Mouse (Mus musculus) midbrain, embryonic 16.5 days (tissue): ENCODE measurements around the gene Plekhh2. TPM values are rescaled to one million over a fixed set of nuclear protein-coding genes. Genes with fewer than 3 reads are reported as not detected.

Experiments used
- ATAC-seq: fragments of 200-750 bp; cut with Nextera tagmentation; 2 replicates; pipeline ENCODE4 v1.8.0; 2017; ENCODE audit warnings: moderate TSS enrichment
- H3K27ac ChIP-seq: fragments of 300-500 bp; sonication (generic); 2 replicates; pipeline ENCODE4 v1.5.1; 2014; ENCODE audit warnings: mild to moderate bottlenecking, low read length, mixed read lengths
- H3K27me3 ChIP-seq: fragments of 300-500 bp; sonication (generic); 2 replicates; pipeline ENCODE4 v1.6.1; 2014; ENCODE audit warnings: low read depth, low read length, mixed read lengths; ENCODE audit not compliant: control insufficient read depth, insufficient read depth
- H3K36me3 ChIP-seq: fragments of 300-500 bp; sonication (generic); 2 replicates; pipeline ENCODE4 v1.6.1; 2014; ENCODE audit warnings: mild to moderate bottlenecking, low read length, moderate library complexity, mixed read lengths; ENCODE audit not compliant: control insufficient read depth, insufficient read depth
- H3K4me1 ChIP-seq: fragments of 300-500 bp; sonication (generic); 2 replicates; pipeline ENCODE4 v1.6.1; 2014; ENCODE audit warnings: mild to moderate bottlenecking, low read length, mixed read lengths; ENCODE audit not compliant: control insufficient read depth, insufficient read depth
- H3K4me2 ChIP-seq: fragments of 300-500 bp; sonication (generic); 2 replicates; pipeline ENCODE4 v1.6.1; 2014; ENCODE audit warnings: mild to moderate bottlenecking, low read length, mixed read lengths
- H3K4me3 ChIP-seq: fragments of 300-500 bp; sonication (generic); 2 replicates; pipeline ENCODE4 v1.5.1; 2014; ENCODE audit warnings: low read depth, mild to moderate bottlenecking, low read length, moderate library complexity, mixed read lengths
- H3K9ac ChIP-seq: fragments of 300-500 bp; sonication (generic); 2 replicates; pipeline ENCODE4 v1.6.1; 2014; ENCODE audit warnings: low read depth, low read length, mixed read lengths
- H3K9me3 ChIP-seq: fragments of 300-500 bp; sonication (generic); replicated peaks from 2 replicates; pipeline ENCODE4 v1.6.1; 2014; ENCODE audit warnings: mild to moderate bottlenecking, low read length, mixed read lengths; ENCODE audit not compliant: control insufficient read depth, poor library complexity, severe bottlenecking
- WGBS: fragments of 180-500 bp; shearing (Covaris S2); extraction: QIAGEN DNeasy Blood & Tissue Kit; methylation state at CpG from one replicate; pipeline ENCODE4 v1.1.7; 2014; 5-methylcytosine and 5-hydroxymethylcytosine counted together
- polyA plus RNA-seq: library from polyadenylated mRNA; unstranded; fragments of >200 nt; fragmentation: Nextera tagmentation; extraction: Ambion mirVana; gene quantifications from 2 replicates; pipeline ENCODE4 v1.2.1, GENCODE M21; 2015

Plekhh2 gene
- polyA plus RNA-seq, 1 experiment from 2014 or later: 2.3 TPM

- Histone ChIP-seq H3K9me3 (no peaks in the 10 kb centered on the region), H3K9ac (no peak overlapping the region), H3K27ac (no peak overlapping the region), H3K4me1 (peaks cover 10% of the 10 kb centered on the region), H3K4me3 (no peak overlapping the region), H3K36me3 (no peaks in the 10 kb centered on the region), H3K4me2 (no peak overlapping the region), H3K27me3 (no peaks in the 10 kb centered on the region)
- no peak for ATAC-seq
- 55% methylated on average over 4 of the region's 4 CpGs for WGBS
Measured at GRCm38 (mm10) chr17:84509176-84509575, 2.5 kb upstream of the Plekhh2 start.

- Histone ChIP-seq H3K4me2 (no peak overlapping the region), H3K4me3 (no peak overlapping the region), H3K9me3 (no peaks in the 10 kb centered on the region), H3K36me3 (no peaks in the 10 kb centered on the region), H3K4me1 (peaks cover 10% of the 10 kb centered on the region), H3K9ac (no peak overlapping the region), H3K27me3 (no peaks in the 10 kb centered on the region), H3K27ac (no peak overlapping the region)
- no peak for ATAC-seq
- WGBS: 44% methylated on average over 5 of the region's 5 CpGs
Measured at GRCm38 (mm10) chr17:84510355-84510754, 1.3 kb upstream of the Plekhh2 start.

GRCm38 (mm10) chr17:84510961-84511639 lies 595 bp upstream of the Plekhh2 start:
- WGBS: 32% methylated on average over 11 of the region's 11 CpGs
- Histone ChIP-seq H3K27me3 (no peaks in the 10 kb centered on the region), H3K9ac (no peak overlapping the region), H3K4me2 (peak overlapping the region; percentile 96), H3K9me3 (no peaks in the 10 kb centered on the region), H3K4me3 (peak overlapping the region; percentile 89), H3K4me1 (peaks cover 10% of the 10 kb centered on the region), H3K36me3 (no peaks in the 10 kb centered on the region), H3K27ac (no peak overlapping the region; the same call in 1 of the 2 replicates)
- no peak for ATAC-seq

- H3K4me1 ChIP-seq: peaks cover 10% of the 10 kb centered on the region
- peak overlapping the region; percentile 96 for H3K4me2 ChIP-seq
- H3K9me3 ChIP-seq: no peaks in the 10 kb centered on the region
- H3K27ac ChIP-seq: no peak overlapping the region
- 45% methylated on average over 4 of the region's 4 CpGs for WGBS
- H3K9ac ChIP-seq: peak overlapping the region; percentile 82
- no peaks in the 10 kb centered on the region for H3K27me3 ChIP-seq
- peak overlapping the region; percentile 89 for H3K4me3 ChIP-seq
- ATAC-seq: peak; percentile 54
- H3K36me3 ChIP-seq: no peaks in the 10 kb centered on the region
Measured at GRCm38 (mm10) chr17:84512516-84513085, 906 bp downstream of the Plekhh2 start.

- Histone ChIP-seq H3K27me3 (no peaks in the 10 kb centered on the region), H3K4me2 (no peak overlapping the region), H3K36me3 (no peaks in the 10 kb centered on the region), H3K9ac (no peak overlapping the region), H3K27ac (no peak overlapping the region), H3K4me3 (no peak overlapping the region), H3K9me3 (no peaks in the 10 kb centered on the region), H3K4me1 (peaks cover 8% of the 10 kb centered on the region)
- 83% methylated on average over 5 of the region's 5 CpGs for WGBS
- ATAC-seq: no peak
Measured at GRCm38 (mm10) chr17:84515901-84516300, 4.2 kb downstream of the Plekhh2 start.

GRCm38 (mm10) chr17:84519346-84519745 lies 7.7 kb downstream of the Plekhh2 start:
- WGBS: 79% methylated on average over 3 of the region's 3 CpGs
- H3K36me3 ChIP-seq: no peaks in the 10 kb centered on the region
- no peaks in the 10 kb centered on the region for H3K27me3 ChIP-seq
- no peak overlapping the region for H3K9ac ChIP-seq
- no peaks in the 10 kb centered on the region for H3K9me3 ChIP-seq
- ATAC-seq: no peak
- H3K4me2 ChIP-seq: no peak overlapping the region
- no peaks in the 10 kb centered on the region for H3K4me1 ChIP-seq
- H3K4me3 ChIP-seq: no peak overlapping the region
- H3K27ac ChIP-seq: no peak overlapping the region

GRCm38 (mm10) chr17:84520057-84520456 lies 8.4 kb downstream of the Plekhh2 start:
- no peaks in the 10 kb centered on the region for H3K4me1 ChIP-seq

GRCm38 (mm10) chr17:84529356-84529755 lies 17.7 kb downstream of the Plekhh2 start:
- H3K4me1 ChIP-seq: 0 out of 2 replicates have a peak, but pooled peaks cover 9% of the 10 kb centered on the region
- 77% methylated on average over 4 of the region's 4 CpGs for WGBS
- H3K9ac ChIP-seq: no peak overlapping the region
- no peaks in the 10 kb centered on the region for H3K36me3 ChIP-seq
- no peak for ATAC-seq
- H3K27ac ChIP-seq: no peak overlapping the region
- H3K4me3 ChIP-seq: no peak overlapping the region
- no peaks in the 10 kb centered on the region for H3K27me3 ChIP-seq
- H3K9me3 ChIP-seq: no peaks in the 10 kb centered on the region
- H3K4me2 ChIP-seq: no peak overlapping the region

More at GRCm38 (mm10) chr17:84520057-84520456, 8.4 kb downstream of the Plekhh2 start:
- Histone ChIP-seq H3K27ac (no peak overlapping the region), H3K27me3 (no peaks in the 10 kb centered on the region), H3K9me3 (no peaks in the 10 kb centered on the region), H3K36me3 (no peaks in the 10 kb centered on the region), H3K4me2 (no peak overlapping the region), H3K9ac (no peak overlapping the region), H3K4me3 (no peak overlapping the region)
- ATAC-seq: no peak

- Histone ChIP-seq H3K36me3 (no peaks in the 10 kb centered on the region), H3K4me1 (0 out of 2 replicates have a peak, but pooled peaks cover 9% of the 10 kb centered on the region), H3K27ac (no peak overlapping the region), H3K9me3 (no peaks in the 10 kb centered on the region), H3K9ac (no peak overlapping the region), H3K4me3 (no peak overlapping the region), H3K4me2 (no peak overlapping the region), H3K27me3 (no peaks in the 10 kb centered on the region)
- 37% methylated on average over 3 of the region's 3 CpGs for WGBS
- no peak for ATAC-seq
Measured at GRCm38 (mm10) chr17:84530202-84530796, 18.6 kb downstream of the Plekhh2 start.
